Mouse (Mus musculus): ENCODE data around the gene Cpne9.

The Cpne9 gene

DNA sequence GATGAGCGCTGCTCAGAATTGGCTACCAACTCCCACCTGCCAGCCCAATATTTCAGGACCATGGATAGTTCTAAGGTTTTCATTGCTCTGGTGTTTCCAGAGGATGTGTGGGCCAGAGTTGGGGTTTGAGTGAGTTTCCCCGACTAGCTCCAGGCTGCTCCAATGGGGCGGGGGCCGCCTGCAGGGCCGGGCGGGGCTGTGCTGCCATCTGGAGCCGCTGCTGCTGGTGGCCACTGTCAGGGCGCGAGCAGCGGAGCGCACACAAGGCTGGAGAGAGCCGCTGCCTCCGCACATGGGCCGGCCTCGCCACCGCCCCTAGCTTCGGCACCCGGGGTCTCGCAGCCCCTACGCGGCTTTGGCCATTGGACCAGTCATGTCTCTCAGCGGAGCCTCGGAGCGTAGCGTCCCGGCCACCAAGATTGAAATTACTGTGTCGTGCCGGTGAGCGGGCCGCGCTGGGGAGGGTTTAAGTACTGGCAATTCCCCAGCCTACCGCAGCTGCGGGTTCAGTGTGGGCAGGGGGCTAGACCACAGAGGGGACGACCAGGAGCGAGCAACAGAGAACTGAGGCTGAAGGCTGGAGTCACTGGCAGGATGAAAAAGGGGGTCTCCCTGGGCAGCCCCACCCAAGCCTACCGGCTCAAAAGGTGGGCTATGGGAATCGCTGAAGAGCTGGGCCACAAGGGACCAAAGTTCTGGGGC, at the start of gene Cpne9:
Gene Cpne9, plus strand, starts transcription at position 207 of the 702 bp plus-strand sequence.
- DNase-seq: no peak

DNA sequence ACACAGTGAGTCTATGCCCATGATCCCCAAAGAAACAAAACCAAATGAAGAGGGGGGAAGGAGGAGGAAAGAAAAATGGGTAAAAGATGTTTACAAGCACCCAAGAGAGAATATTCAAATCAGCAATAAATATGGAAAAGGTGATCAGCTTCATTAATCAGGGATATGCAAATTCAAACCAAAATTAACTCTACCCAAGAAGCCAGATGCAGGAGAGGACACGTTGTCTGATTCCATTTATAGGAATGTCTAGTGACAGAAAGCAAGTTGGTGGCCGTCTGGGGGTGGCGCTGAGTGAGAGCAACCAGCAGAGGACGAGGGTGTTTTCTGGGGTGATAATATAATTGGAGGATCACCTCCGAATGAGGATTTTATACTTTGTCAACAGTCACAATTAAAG, 47.0 kb upstream of the Cpne9 start:
- no peak for DNase-seq

DNA sequence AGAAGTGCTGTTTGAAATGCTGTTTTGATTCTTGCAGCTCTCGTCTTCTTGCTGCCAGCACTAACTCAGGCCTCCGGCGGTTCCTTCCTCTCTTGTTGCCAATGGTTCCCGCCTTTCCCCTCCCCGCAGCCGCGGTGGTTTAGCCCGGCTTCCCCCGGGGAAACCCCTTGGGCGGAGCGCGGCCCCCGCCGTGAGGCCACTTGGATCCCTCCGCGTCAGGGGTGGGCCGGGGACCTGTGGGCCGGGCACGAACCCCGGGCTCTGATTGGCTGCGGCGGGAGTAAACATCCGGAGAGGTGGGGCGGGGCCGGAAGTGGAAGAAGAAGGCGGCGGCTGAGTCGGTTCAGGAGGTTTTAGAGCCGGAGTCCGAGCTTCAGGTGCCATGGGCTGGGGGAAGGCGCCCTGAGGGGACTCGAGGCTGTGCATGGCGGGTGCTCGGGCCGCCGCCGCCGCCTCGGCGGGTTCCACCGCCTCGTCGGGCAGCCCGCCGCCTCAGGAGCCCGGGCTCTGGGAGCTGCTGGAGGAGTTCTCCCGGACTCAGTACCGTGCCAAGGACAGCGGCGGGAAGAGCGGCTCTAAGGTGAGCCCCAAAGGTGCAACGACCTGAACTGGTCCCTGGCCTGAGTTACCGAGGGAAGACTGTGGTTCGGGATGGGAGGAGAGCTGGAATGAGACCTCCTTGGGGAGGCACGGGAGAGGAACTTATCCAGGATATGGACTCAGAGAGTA, 44.4 kb upstream of the Cpne9 start, which contains the start of gene Mtmr14:
Gene Mtmr14, plus strand, starts transcription at position 302 of the 729 bp plus-strand sequence.
- peak; percentile 100 for DNase-seq

GRCm38 (mm10) chr6:113238442-113238841, 43.7 kb upstream of the Cpne9 start:
- DNase-seq: peak; percentile 88

DNA sequence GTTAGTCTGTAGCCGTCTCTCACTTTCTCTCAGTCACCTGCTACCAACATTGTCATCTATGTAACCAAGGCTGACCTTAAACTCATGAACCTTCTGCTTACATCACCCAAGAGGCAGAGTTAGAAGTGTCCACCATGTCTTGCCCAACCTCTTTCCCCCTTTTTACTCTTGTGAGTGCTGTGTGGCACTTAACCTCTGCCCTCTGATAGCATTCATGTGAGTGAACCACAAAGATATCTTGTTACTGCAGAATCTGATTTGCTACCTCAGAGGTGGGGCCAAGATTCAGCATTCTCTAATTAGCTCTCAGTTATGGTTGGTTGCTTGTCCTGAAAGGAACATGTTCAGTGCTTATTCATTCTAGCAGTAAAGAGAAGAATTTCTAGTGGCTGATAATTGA, 39.4 kb upstream of the Cpne9 start:
- no peak for DNase-seq

GRCm38 (mm10) chr6:113245585-113245984, 36.5 kb upstream of the Cpne9 start:
- DNase-seq: no peak

- DNase-seq: no peak
Measured at GRCm38 (mm10) chr6:113250786-113251185, 31.3 kb upstream of the Cpne9 start.

DNA sequence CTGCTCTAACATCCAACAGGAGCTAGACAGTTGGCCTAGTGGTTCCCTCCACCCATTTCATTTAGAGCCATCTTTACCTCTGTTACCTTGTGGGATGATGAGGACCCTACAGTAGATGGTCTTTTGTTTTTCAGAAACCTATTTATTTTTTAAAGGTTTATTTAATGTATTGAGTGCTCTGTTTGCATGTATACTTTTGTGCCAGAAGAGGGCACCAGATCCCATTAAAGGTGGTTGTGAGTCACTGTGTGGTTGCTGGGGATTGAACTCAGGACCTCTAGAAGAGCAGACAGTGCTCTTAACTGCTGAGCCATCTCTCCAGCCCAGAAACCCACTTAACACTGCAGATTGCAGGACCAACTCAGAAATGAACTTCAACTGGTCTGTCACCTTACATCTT, 30.2 kb upstream of the Cpne9 start:
- no peak for DNase-seq

DNA sequence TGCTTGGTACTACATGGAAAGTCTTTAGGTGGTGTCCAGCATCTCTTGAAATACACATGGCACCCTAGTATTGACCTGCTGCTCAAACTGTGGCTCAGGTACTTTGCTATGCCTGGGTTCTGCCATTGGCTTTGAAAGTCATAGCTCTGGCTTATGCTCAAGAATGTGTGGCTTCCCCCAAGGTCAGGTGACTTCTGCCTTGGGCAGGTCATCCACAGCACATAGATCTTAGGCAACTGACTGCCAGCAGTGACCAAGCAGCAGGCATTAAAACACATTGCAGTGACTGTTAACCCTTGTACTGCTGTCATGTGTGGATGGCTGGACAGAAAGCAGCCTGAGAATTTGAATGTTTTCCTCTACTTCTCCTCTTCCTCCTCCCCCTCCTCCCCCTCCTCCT, 27.2 kb upstream of the Cpne9 start:
- DNase-seq: no peak

GRCm38 (mm10) chr6:113261174-113261858, 20.8 kb upstream of the Cpne9 start:
- no peak for DNase-seq

DNA sequence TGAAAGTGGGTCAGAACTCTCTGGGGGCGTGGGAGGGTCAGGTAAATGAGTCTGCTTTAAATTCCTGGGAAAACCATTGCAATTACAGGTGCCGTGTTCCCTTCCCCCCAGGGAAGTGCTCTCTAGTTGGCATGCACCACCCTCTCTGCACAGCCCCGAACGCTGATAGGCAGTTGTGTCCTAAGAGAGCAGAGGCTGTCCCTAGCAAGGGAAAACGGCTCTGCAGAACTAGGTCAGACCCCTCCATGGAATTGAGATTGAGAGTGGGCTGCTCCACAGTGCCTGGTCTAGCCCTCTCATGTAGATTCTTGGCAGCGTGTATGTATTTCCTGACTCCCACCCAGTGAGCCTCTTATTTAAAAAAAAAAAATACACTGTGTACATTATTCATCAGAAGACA, 18.6 kb upstream of the Cpne9 start:
- DNase-seq: no peak

DNA sequence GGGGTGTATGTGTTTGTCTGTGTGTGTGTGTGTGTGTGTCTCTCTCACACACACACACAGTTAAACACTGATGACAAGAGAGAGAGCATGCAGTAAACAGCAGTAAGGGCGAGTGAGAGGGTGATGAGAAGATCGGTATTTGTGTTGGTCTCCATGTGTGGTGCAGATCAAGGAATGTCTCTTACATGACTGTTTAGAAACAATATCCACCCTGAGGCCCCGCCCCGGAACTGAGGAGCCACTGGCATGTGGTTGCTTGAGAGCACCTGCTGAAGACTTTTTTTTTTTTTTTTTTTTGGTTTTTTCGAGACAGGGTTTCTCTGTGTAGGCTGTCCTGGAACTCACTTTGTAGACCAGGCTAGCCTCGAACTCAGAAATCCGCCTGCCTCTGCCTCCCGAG, 17.7 kb upstream of the Cpne9 start:
- no peak for DNase-seq

- DNase-seq: no peak
Measured at GRCm38 (mm10) chr6:113266996-113267655, 15.0 kb upstream of the Cpne9 start.

DNA sequence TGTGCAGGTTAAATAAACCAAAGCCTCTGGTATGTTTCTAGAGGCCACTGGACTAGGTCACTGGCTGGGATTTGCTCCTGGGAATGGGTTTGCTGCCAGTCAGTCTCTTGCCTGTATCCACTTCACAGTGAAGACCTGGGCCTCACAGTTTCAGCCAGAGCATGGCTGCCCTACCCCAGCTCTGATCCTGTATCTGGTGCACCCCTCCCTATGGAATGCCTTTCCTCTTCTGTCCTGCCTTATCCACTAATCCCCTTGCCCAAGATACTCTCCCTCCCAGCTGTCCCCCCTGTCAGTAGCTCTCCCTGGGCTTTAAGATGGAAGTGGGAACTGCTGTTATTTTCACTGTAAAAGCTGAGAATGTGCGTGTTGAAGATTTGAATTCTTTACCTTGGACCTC, 14.1 kb upstream of the Cpne9 start:
- no peak for DNase-seq

- DNase-seq: no peak
Measured at GRCm38 (mm10) chr6:113272365-113272764, 9.7 kb upstream of the Cpne9 start.

- no peak for DNase-seq
Measured at GRCm38 (mm10) chr6:113276846-113277245, 5.3 kb upstream of the Cpne9 start.

- no peak for DNase-seq
Measured at GRCm38 (mm10) chr6:113281676-113282075, 431 bp upstream of the Cpne9 start.

DNA sequence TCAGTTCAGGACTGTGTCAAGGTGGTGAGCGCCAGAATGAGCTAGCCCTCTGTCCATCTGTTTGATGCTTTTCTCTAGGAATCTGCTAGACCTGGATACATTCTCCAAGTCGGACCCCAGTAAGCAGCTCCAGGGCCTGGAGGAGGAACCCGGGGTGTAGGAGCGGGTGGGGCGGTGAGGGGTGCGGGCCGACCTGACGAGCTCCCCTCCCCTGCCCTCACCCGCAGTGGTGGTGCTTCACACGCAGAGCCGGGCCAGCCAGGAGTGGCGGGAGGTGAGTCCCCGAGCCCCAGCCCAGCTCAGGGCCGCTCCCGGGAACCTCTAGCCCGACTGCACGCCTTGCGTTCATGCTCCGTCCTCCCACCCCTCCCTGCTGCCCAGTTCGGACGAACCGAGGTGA, 862 bp downstream of the Cpne9 start:
- DNase-seq: no peak

- no peak for DNase-seq
Measured at GRCm38 (mm10) chr6:113283500-113283899, 1.4 kb downstream of the Cpne9 start.

- no peak for DNase-seq
Measured at GRCm38 (mm10) chr6:113284931-113285330, 2.8 kb downstream of the Cpne9 start.

- DNase-seq: no peak
Measured at GRCm38 (mm10) chr6:113286316-113286715, 4.2 kb downstream of the Cpne9 start.

DNA sequence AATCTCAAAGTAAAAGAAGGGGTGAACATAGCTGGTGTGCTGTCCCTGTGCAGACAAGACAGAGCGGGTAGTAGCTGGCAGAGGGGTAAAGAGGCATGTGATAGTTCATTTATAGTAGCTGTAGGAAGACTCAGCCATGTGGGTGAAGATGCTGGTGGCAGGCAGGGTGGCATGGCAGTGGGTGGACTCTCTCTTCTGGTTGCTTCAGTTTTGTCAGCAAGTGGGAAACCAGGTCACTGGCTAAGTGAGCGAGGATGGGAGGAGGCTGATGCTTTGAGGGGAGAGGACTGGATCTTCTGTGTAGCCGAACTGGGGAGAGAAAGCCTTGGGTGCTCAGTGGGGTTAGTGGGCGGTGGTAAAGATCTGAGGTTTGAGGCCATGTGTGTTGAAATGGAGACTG, 5.1 kb downstream of the Cpne9 start:
- no peak for DNase-seq

GRCm38 (mm10) chr6:113289346-113289745, 7.2 kb downstream of the Cpne9 start:
- no peak for DNase-seq

All from heart, adult 11 months (tissue).